Mouse (Mus musculus) C2C12 (cell line): ENCODE data around the gene Mafk.

ENCODE experiments used
- CEBPB ChIP-seq: IDR thresholded peaks from one replicate; pipeline ENCODE4 v1.6.1; 2011; ENCODE audit warnings: low read depth, mild to moderate bottlenecking, control low read depth, moderate library complexity
- CTCF ChIP-seq: IDR thresholded peaks from one replicate; pipeline ENCODE4 v1.5.1; 2011; ENCODE audit not compliant: control insufficient read depth, insufficient read depth, insufficient read length
- FOSL1 ChIP-seq: IDR thresholded peaks from one replicate; pipeline ENCODE4 v1.8.0; 2011; ENCODE audit warnings: mild to moderate bottlenecking, low read length; ENCODE audit not compliant: poor library complexity, insufficient read depth, severe bottlenecking
- MAX ChIP-seq: IDR thresholded peaks from one replicate; pipeline ENCODE4 v1.6.1; 2011; ENCODE audit warnings: mild to moderate bottlenecking, control low read depth
- MYOG ChIP-seq: IDR thresholded peaks from one replicate; pipeline ENCODE4 v1.6.1; 2011; ENCODE audit not compliant: control insufficient read depth, insufficient read length; ENCODE audit errors: extremely low read depth

DNA sequence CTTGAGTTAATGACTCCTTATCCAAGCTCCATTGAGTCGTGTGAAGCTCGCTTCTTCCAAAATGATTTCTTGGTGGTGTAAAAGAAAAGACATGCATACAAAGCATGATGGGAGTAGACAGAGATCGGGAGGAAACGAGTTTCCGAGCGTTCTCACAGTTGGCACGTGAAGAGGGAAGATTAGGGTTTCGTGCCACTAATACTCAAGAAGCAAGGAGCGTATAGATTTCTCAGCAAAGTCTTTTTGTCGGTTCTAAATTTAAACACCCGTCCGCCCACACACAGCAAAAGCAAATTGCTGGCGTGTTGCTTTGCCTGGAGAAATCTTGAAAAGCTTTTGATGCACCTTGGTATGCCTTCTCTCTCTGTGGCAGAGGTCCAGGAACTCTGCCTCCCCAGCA lies 38.1 kb downstream of the Mafk start:
- no peak for TF ChIP-seq CEBPB
- no peak for TF ChIP-seq CTCF
- no peak for TF ChIP-seq MAX
- TF ChIP-seq FOSL1, result no peak
- no peak for TF ChIP-seq MYOG
